Comparison of ENCODE assay signal across 13 mouse cellular contexts in the genomic region with DNA sequence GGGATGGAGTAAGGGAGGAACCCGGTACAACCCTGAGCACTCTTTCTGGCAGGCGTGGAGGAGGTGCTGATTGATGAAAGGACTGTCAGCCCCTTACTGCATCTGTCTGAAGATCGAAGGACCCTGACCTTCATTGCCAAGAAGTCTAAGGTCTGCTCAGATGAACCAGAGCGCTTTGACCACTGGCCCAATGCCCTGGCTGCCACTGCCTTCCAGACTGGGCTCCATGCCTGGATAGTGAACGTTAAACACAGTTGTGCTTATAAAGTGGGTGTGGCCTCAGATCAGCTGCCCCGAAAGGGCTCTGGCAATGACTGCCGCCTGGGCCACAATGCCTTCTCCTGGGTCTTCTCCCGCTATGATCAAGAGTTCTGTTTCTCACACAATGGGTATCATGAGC. TPM values are rescaled to one million over a fixed set of nuclear protein-coding genes. Genes with fewer than 3 reads are reported as not detected.
A peak's percentile ranks its signal among the peaks of the same experiment; 100 is the strongest.
DNase-seq lines count a peak whose midpoint lies in the region; ATAC-seq and TF ChIP-seq lines count a peak whose summit lies in the region.
"Had no signal": no experiment of that assay in that cellular context is flagged by ENCODE, and none has a peak within 500 bp of the region (broad histone marks: within the 10 kb centered on the region; RNA-seq: fewer than 3 reads in every experiment).

No protein-coding gene starts in this region.

- H3K9me3 ChIP-seq in lung, embryonic 14.5 days (ENCODE audit: low read depth, low read length): no peaks in the 10 kb centered on the region
- no peaks in the 10 kb centered on the region for H3K9me3 ChIP-seq in midbrain, embryonic 10.5 days (replicated peaks)
- H3K9me3 ChIP-seq: hindbrain, embryonic 13.5 days; liver, embryonic 13.5 days; midbrain, embryonic 15.5 days had no signal

- H3K4me2 ChIP-seq in lung, embryonic 14.5 days: no peak overlapping the region
- H3K4me2 ChIP-seq: hindbrain, embryonic 13.5 days; liver, embryonic 13.5 days; midbrain, embryonic 15.5 days had no signal

- ATAC-seq in lung, embryonic 14.5 days (ENCODE audit: insufficient read depth): peak; percentile 16; the same call in 1 of the 2 replicates
- ATAC-seq: midbrain, embryonic 15.5 days had no signal

- H3K4me3 ChIP-seq in lung, embryonic 14.5 days (ENCODE audit: low read depth, low read length): no peak overlapping the region
- no peak overlapping the region for H3K4me3 ChIP-seq in midbrain, embryonic 10.5 days
- H3K4me3 ChIP-seq: hindbrain, embryonic 13.5 days; liver, embryonic 13.5 days; midbrain, embryonic 15.5 days had no signal

- no peak overlapping the region for H3K9ac ChIP-seq in lung, embryonic 14.5 days
- H3K9ac ChIP-seq: hindbrain, embryonic 13.5 days; liver, embryonic 13.5 days; midbrain, embryonic 15.5 days had no signal

- H3K27me3 ChIP-seq in lung, embryonic 14.5 days (ENCODE audit: insufficient read depth, low read length): no peaks in the 10 kb centered on the region
- no peaks in the 10 kb centered on the region for H3K27me3 ChIP-seq in midbrain, embryonic 10.5 days (ENCODE audit: low read depth, poor library complexity, severe bottlenecking)
- H3K27me3 ChIP-seq: hindbrain, embryonic 13.5 days; liver, embryonic 13.5 days; midbrain, embryonic 15.5 days; Patski had no signal

- peaks cover 2% of the 10 kb centered on the region; the same call in 1 of the 2 replicates for H3K4me1 ChIP-seq in lung, embryonic 14.5 days (ENCODE audit: insufficient read depth)
- peaks cover 1% of the 10 kb centered on the region; the same call in 1 of the 2 replicates for H3K4me1 ChIP-seq in midbrain, embryonic 10.5 days

- DNase-seq in cerebellum, postnatal 10 days: peak; percentile 47 to 53
- DNase-seq in cerebellum, postnatal 14 days: no peak
- peak; percentile 58 for DNase-seq in ovary, postnatal 36 days (ENCODE audit: low spot score)
- no peak for DNase-seq in ovary, adult 18-20 months (ENCODE audit: low spot score)
- peak; percentile 32 for DNase-seq in lung, embryonic 14.5 days
- DNase-seq in urinary bladder, postnatal 14 days (ENCODE audit: low spot score): no peak
- DNase-seq in thymus, postnatal 4 days: no peak
- no peak for DNase-seq in midbrain, embryonic 10.5 days (ENCODE audit: low spot score)
- DNase-seq: liver, embryonic 13.5 days; thymus, postnatal 14 days had no signal

- WGBS in lung, embryonic 14.5 days: 66% methylated on average over 8 of the region's 8 CpGs
- WGBS in midbrain, embryonic 10.5 days: 82% methylated on average over 8 of the region's 8 CpGs

- no peak for TF ChIP-seq CTCF in lung, embryonic 14.5 days (IDR thresholded peaks at IDR 0.05; ENCODE audit: low read depth)

- no peak overlapping the region for H3K27ac ChIP-seq in lung, embryonic 14.5 days (ENCODE audit: low read depth)
- H3K27ac ChIP-seq in midbrain, embryonic 10.5 days (replicated peaks): no peak overlapping the region
- H3K27ac ChIP-seq: hindbrain, embryonic 13.5 days; liver, embryonic 13.5 days; midbrain, embryonic 15.5 days had no signal

- H3K36me3 ChIP-seq in lung, embryonic 14.5 days (ENCODE audit: insufficient read depth): peaks cover 25% of the 10 kb centered on the region
- H3K36me3 ChIP-seq in midbrain, embryonic 10.5 days: peaks cover 20% of the 10 kb centered on the region

RNA-seq across cellular contexts. Expression of a gene that starts 7.3 kb away (rescaled TPM):
- polyA plus RNA-seq in lung, embryonic 14.5 days (2014; fragmentation: Nextera tagmentation; extraction: Ambion mirVana): 16.6 and 17.7 TPM in 2 replicates
- polyA plus RNA-seq in midbrain, embryonic 10.5 days (2016; fragmentation: Nextera tagmentation; extraction: Ambion mirVana): 10.9 and 13.3 TPM in 2 replicates

RNA-seq across cellular contexts. Expression of a gene that starts 16.1 kb away (rescaled TPM):
- polyA plus RNA-seq in lung, embryonic 14.5 days (2014; fragmentation: Nextera tagmentation; extraction: Ambion mirVana): 30.5 and 31.0 TPM in 2 replicates
- polyA plus RNA-seq in midbrain, embryonic 10.5 days (2016; fragmentation: Nextera tagmentation; extraction: Ambion mirVana): 0.47 and 0.57 TPM in 2 replicates

RNA-seq across cellular contexts. Expression of a gene that starts 23.8 kb away (rescaled TPM):
- 103 and 110 TPM in 2 replicates for polyA plus RNA-seq in lung, embryonic 14.5 days (2014; fragmentation: Nextera tagmentation; extraction: Ambion mirVana)
- polyA plus RNA-seq in midbrain, embryonic 10.5 days (2016; fragmentation: Nextera tagmentation; extraction: Ambion mirVana): 120 and 123 TPM in 2 replicates

RNA-seq across cellular contexts. Expression of a gene that starts 25.2 kb away (rescaled TPM):
- polyA plus RNA-seq in lung, embryonic 14.5 days (2014; fragmentation: Nextera tagmentation; extraction: Ambion mirVana): 9.5 and 11.3 TPM in 2 replicates
- 10.1 and 12.6 TPM in 2 replicates for polyA plus RNA-seq in midbrain, embryonic 10.5 days (2016; fragmentation: Nextera tagmentation; extraction: Ambion mirVana)

RNA-seq across cellular contexts. Expression of a gene that starts 28.9 kb away (rescaled TPM):
- polyA plus RNA-seq in lung, embryonic 14.5 days (2014; fragmentation: Nextera tagmentation; extraction: Ambion mirVana): 94.5 and 96.4 TPM in 2 replicates
- 140 and 142 TPM in 2 replicates for polyA plus RNA-seq in midbrain, embryonic 10.5 days (2016; fragmentation: Nextera tagmentation; extraction: Ambion mirVana)

Comparison
In these comparisons a context has a peak if more than half of its experiments do, and no peak if none do; other contexts are left out.
1. DNase-seq: peak in cerebellum, postnatal 10 days (2 of 2), ovary, postnatal 36 days (single experiment) and lung, embryonic 14.5 days (single experiment); none in cerebellum, postnatal 14 days (0 of 2), ovary, adult 18-20 months (single experiment), urinary bladder, postnatal 14 days (single experiment), thymus, postnatal 4 days (single experiment) and midbrain, embryonic 10.5 days (single experiment).
2. RNA of a gene that starts 16.1 kb away (polyA plus RNA-seq): 30.5 to 31.0 TPM in lung, embryonic 14.5 days; 0.47 to 0.57 TPM in midbrain, embryonic 10.5 days; every median in the first group is over 10 times any median in the second.